In the genomic region with DNA sequence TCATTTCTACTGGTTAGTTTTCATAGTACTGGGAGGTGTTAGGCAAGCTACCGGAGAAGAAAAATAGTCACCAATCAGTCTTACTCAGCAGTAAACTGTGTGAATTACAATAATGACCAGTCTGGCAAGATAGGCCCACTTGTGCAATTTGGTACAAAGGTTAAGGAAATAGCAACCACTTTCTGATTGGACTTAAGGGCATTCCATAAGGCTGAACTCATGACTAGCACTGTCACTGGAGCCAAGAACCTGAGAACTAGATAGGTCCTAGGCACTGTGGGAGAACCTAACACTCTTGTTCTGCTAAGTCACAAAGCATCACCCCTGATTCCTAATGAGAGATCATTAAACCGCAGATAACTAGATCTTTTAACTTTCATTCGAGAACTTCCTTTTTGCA, we compare ENCODE assay signal across 14 mouse cellular contexts. TPM values are rescaled to one million over a fixed set of nuclear protein-coding genes. Genes with fewer than 3 reads are reported as not detected.
DNase-seq lines count a peak whose midpoint lies in the region; ATAC-seq and TF ChIP-seq lines count a peak whose summit lies in the region.
"Had no signal": no experiment of that assay in that cellular context is flagged by ENCODE, and none has a peak within 500 bp of the region (broad histone marks: within the 10 kb centered on the region; RNA-seq: fewer than 3 reads in every experiment).

No protein-coding gene starts in this region.

- no peaks in the 10 kb centered on the region for H3K27me3 ChIP-seq in liver, adult 2 months (ENCODE audit: control insufficient read depth, insufficient read depth, low read length)
- no peaks in the 10 kb centered on the region for H3K27me3 ChIP-seq in hindbrain, embryonic 14.5 days (ENCODE audit: control insufficient read depth, insufficient read depth, low read length)
- H3K27me3 ChIP-seq: heart, embryonic 13.5 days; neural tube, embryonic 13.5 days had no signal

- H3K36me3 ChIP-seq in liver, adult 2 months (ENCODE audit: control insufficient read depth, insufficient read depth, low read length), result no peaks in the 10 kb centered on the region
- no peaks in the 10 kb centered on the region for H3K36me3 ChIP-seq in hindbrain, embryonic 14.5 days (replicated peaks; ENCODE audit: control insufficient read depth, insufficient read depth)
- H3K36me3 ChIP-seq: heart, embryonic 13.5 days; neural tube, embryonic 13.5 days had no signal

- H3K4me3 ChIP-seq in liver, adult 2 months (ENCODE audit: insufficient read depth, low read depth, low read length), result no peak overlapping the region
- H3K4me3 ChIP-seq in hindbrain, embryonic 14.5 days (replicated peaks; ENCODE audit: low read length), result no peak overlapping the region
- H3K4me3 ChIP-seq: heart, embryonic 13.5 days; layer of hippocampus, adult 2 months; neural tube, embryonic 13.5 days had no signal

- ATAC-seq in granulocyte monocyte progenitor cell, adult 5-6 weeks (replicated peaks; ENCODE audit: poor library complexity, severe bottlenecking), result 0 out of 2 replicates have a peak, but pooled peaks have one; percentile 11
- no peak for ATAC-seq in hindbrain, embryonic 14.5 days (ENCODE audit: low FRiP score)

- H3K9me3 ChIP-seq in hindbrain, embryonic 14.5 days (ENCODE audit: control insufficient read depth, low read length), result no peaks in the 10 kb centered on the region
- H3K9me3 ChIP-seq: heart, embryonic 13.5 days; neural tube, embryonic 13.5 days had no signal

- H3K9ac ChIP-seq in liver, adult 2 months (ENCODE audit: low read depth, low read length), result no peak overlapping the region
- H3K9ac ChIP-seq in hindbrain, embryonic 14.5 days, result no peak overlapping the region
- H3K9ac ChIP-seq: heart, embryonic 13.5 days; neural tube, embryonic 13.5 days had no signal

- H3K4me2 ChIP-seq in hindbrain, embryonic 14.5 days (replicated peaks), result no peak overlapping the region
- H3K4me2 ChIP-seq: heart, embryonic 13.5 days; neural tube, embryonic 13.5 days had no signal

- DNase-seq in adrenal gland, adult 2 months, result peak; percentile 28
- DNase-seq in adrenal gland, adult 18-20 months (ENCODE audit: low spot score in 2 of 2), result no peak
- peak; percentile 96 for DNase-seq in liver, adult 2 months (ENCODE audit: extremely low read depth, low read depth, low spot score)
- DNase-seq in liver, result no peak
- peak; percentile 65 for DNase-seq in lung, postnatal 36 days
- DNase-seq in right cerebral cortex, adult 18-20 months, result no peak
- no peak for DNase-seq in hindbrain, embryonic 14.5 days (ENCODE audit: low spot score)
- DNase-seq: adrenal gland, postnatal 25 days; cerebellum, postnatal 25 days; thymus, postnatal 25 days had no signal

- no peak for TF ChIP-seq CTCF in liver, adult 2 months (IDR thresholded peaks at IDR 0.05; ENCODE audit: low read depth, low read length)

- H3K79me2 ChIP-seq in liver, adult 2 months (ENCODE audit: control insufficient read depth, insufficient read depth, low read length), result no peaks in the 10 kb centered on the region

- no peak for TF ChIP-seq POLR2A in liver, adult 2 months (IDR thresholded peaks at IDR 0.05; ENCODE audit: extremely low read depth, insufficient read depth, low read length)

- peaks cover 5% of the 10 kb centered on the region; the same call in 1 of the 2 replicates for H3K4me1 ChIP-seq in liver, adult 2 months (ENCODE audit: control insufficient read depth, insufficient read depth, low read length)
- H3K4me1 ChIP-seq in hindbrain, embryonic 14.5 days (replicated peaks; ENCODE audit: control insufficient read depth, insufficient read depth, low read length), result no peaks in the 10 kb centered on the region
- H3K4me1 ChIP-seq: neural tube, embryonic 13.5 days had no signal

- 36% methylated on average over 3 of the region's 3 CpGs for WGBS in liver, adult 2 months
- WGBS in hindbrain, embryonic 14.5 days, result 95% methylated on average over 3 of the region's 3 CpGs

- no peak overlapping the region for H3K27ac ChIP-seq in liver, adult 2 months (replicated peaks; ENCODE audit: insufficient read depth, low read depth, low read length)
- no peak overlapping the region for H3K27ac ChIP-seq in hindbrain, embryonic 14.5 days
- H3K27ac ChIP-seq: heart, embryonic 13.5 days; layer of hippocampus, adult 2 months; neural tube, embryonic 13.5 days had no signal

RNA-seq across cellular contexts. Expression of gene Tigd2, which starts 30.6 kb away (rescaled TPM):
- total RNA-seq in adrenal gland, adult 2 months (2021), result 10 to 100 TPM; 17.6 to 18.7 TPM
- polyA plus RNA-seq in adrenal gland, adult 2 months (2012; rRNA removed), result 4.8 and 7.7 TPM in 2 replicates
- 10 to 100 TPM; 18.6 to 18.7 TPM for total RNA-seq in adrenal gland, adult 18-20 months (2021)
- 10.7 and 10.9 TPM in 2 replicates for total RNA-seq in liver, adult 2 months (2014; rRNA removed)
- 2.9 and 3.3 TPM in 2 replicates for polyA plus RNA-seq in liver, adult 2 months (2012; rRNA removed)
- total RNA-seq in granulocyte monocyte progenitor cell, adult 5-6 weeks (2014; fragmentation: Nextera tagmentation), result 5.0 and 12.6 TPM in 2 replicates
- total RNA-seq in granulocyte monocyte progenitor cell, adult 5-6 weeks (2017), result 17.1 and 21.7 TPM in 2 replicates
- polyA plus RNA-seq in hindbrain, embryonic 14.5 days (2014; fragmentation: Nextera tagmentation; extraction: Ambion mirVana), result 11.7 and 12.8 TPM in 2 replicates

Comparison
In these comparisons a context has a peak if more than half of its experiments do, and no peak if none do; other contexts are left out.
1. DNase-seq: peak in adrenal gland, adult 2 months (single experiment), liver, adult 2 months (single experiment) and lung, postnatal 36 days (single experiment); none in adrenal gland, adult 18-20 months (0 of 2), liver (single experiment), right cerebral cortex, adult 18-20 months (single experiment) and hindbrain, embryonic 14.5 days (single experiment).